Mouse (Mus musculus) ES-CJ7 (cell line): Measurements from ENCODE around the gene Calcoco2.
A peak's percentile ranks its signal among the peaks of the same experiment; 100 is the strongest.

Source experiments
- DNase-seq: peaks from one replicate; pipeline ENCODE4 v3.0.0; 2011; ENCODE audit warnings: low read depth, low spot score

The Calcoco2 gene

GRCm38 (mm10) chr11:96080736-96081135, 31.0 kb downstream of the Calcoco2 start:
- no peak for DNase-seq

GRCm38 (mm10) chr11:96076221-96077105, 35.3 kb downstream of the Calcoco2 start:
- DNase-seq: peak; percentile 69

- peak; percentile 100 for DNase-seq
Measured at GRCm38 (mm10) chr11:96075509-96076220, 36.1 kb downstream of the Calcoco2 start, which contains the start of gene Atp5g1. Gene Atp5g1, minus strand, starts transcription at chr11:96075670.

- DNase-seq: no peak
Measured at GRCm38 (mm10) chr11:96075177-96075508, 36.6 kb downstream of the Calcoco2 start.

- no peak for DNase-seq
Measured at GRCm38 (mm10) chr11:96074351-96075176, 37.2 kb downstream of the Calcoco2 start.

GRCm38 (mm10) chr11:96073295-96073993, 38.3 kb downstream of the Calcoco2 start:
- DNase-seq: no peak

- no peak for DNase-seq
Measured at GRCm38 (mm10) chr11:96071013-96071412, 40.8 kb downstream of the Calcoco2 start.

GRCm38 (mm10) chr11:96070353-96070752, 41.4 kb downstream of the Calcoco2 start:
- no peak for DNase-seq

GRCm38 (mm10) chr11:96068231-96068630, 43.5 kb downstream of the Calcoco2 start:
- DNase-seq: no peak

- peak; percentile 95 for DNase-seq
Measured at GRCm38 (mm10) chr11:96065215-96065911, 46.4 kb downstream of the Calcoco2 start, which contains the start of gene Ube2z. Gene Ube2z, minus strand, starts transcription at chr11:96065388.

GRCm38 (mm10) chr11:96064521-96065214, 47.1 kb downstream of the Calcoco2 start:
- peak; percentile 96 for DNase-seq

GRCm38 (mm10) chr11:96058309-96058708, 53.5 kb downstream of the Calcoco2 start:
- no peak for DNase-seq

GRCm38 (mm10) chr11:96050854-96051253, 60.9 kb downstream of the Calcoco2 start:
- no peak for DNase-seq

GRCm38 (mm10) chr11:96049939-96050338, 61.8 kb downstream of the Calcoco2 start:
- DNase-seq: peak; percentile 63
